Mouse (Mus musculus): ENCODE results near the gene Rnf151. TPM values are rescaled to one million over a fixed set of nuclear protein-coding genes. Genes with fewer than 3 reads are reported as not detected.

The Rnf151 gene
- not detected for total RNA-seq (2021)
- long read RNA-seq, experiment 1 = 0 reads
- long read RNA-seq, experiment 2 = 0 reads

DNA sequence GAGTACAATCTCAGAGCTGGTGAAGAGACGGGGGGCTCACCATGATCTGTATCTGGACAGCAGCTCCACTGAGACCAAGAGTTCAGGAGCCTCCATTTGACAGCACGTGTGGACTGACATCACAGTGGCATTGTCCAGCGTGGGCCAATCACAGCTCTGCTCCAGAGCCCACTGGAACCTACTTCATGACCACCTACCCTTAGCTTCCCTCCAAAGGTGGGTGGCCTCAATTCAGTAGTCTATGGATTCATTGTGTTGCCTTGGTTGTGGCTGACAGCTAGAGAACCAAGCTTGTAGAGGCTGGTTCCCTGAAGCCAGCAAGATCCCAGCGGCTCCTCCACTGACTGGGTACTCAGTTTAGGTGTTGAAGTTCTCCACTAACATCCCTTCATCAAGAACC, at the start of gene Rnf151, which contains the start of gene Rps2:
Gene Rnf151, minus strand, starts transcription at position 121 of the 400 bp plus-strand sequence.
Gene Rps2, plus strand, starts transcription at position 174 of the 400 bp plus-strand sequence.
- no peak for DNase-seq (ENCODE audit: low spot score in 2 of 2)

DNA sequence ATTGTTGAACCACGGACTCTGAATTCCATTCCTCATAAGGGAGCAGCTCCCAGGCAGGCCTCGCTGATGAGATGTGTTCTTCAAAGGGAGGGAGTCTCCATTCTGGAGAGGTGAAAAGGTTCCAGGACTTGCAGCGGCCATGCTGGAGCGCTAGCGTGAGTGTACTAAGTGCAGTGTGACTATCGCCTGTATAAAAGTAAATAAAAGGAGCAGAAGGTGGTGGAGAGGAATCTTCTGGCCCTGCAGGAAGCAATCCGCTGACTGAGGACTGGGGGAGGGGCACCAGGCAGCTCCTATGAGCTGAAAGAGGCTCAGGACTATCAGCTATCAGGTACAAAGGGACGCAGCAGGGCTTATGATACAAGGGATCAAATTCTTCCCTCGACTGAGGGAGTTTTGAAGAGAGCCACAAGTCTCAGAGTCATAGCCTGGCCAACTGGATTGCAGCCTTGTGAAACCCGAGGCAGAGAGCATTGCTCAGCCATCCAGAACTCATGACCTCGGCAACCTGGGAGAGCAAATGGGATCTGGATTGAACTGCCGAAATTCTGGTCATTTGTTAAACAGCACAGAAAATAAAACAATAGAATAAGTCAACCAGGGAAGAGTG, 48.5 kb upstream of the Rnf151 start:
- DNase-seq (ENCODE audit: low spot score in 2 of 2) = no peak

DNA sequence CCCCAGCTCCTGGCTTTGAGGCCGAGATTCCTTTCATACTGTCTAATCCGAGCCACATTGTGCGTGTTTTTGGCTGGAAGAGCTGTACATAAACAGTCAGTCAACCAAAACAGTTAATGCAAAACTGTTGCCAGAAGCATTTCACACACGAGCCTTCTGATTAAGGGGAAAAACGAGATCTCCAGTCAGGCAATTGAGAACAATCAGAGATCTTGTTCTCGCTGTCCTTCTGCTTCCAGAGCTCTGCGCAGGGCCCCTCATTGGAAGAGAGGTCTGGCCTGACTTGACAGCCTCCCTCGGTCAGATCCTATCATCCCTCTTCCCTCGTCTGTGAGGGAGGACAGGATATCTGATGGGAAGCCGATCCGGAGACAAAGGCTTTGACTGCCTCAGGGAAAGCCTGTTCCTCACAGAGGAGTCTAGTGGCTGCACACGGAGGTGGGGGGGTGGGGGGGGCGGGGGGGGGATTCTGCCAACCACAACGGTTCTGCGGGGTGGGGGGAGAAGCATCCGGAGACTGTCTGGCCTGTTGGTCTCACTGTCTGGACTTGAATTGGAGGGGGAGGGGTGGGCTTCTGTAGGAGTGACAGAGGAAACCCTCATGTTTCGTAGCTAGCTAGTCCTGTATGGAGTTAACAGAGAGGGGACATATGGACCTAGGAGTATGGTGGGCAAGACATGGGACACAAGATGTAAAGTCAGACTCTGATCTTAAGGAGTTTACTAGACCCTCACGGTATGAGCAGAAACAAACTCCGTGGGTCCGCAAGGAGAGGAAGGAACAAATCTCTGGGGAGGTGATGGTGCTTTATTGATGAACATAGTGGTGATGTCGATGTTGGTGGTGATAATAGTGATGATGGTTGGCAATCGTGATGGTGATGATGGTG, 47.4 kb upstream of the Rnf151 start:
- no peak for DNase-seq (ENCODE audit: low spot score in 2 of 2)

DNA sequence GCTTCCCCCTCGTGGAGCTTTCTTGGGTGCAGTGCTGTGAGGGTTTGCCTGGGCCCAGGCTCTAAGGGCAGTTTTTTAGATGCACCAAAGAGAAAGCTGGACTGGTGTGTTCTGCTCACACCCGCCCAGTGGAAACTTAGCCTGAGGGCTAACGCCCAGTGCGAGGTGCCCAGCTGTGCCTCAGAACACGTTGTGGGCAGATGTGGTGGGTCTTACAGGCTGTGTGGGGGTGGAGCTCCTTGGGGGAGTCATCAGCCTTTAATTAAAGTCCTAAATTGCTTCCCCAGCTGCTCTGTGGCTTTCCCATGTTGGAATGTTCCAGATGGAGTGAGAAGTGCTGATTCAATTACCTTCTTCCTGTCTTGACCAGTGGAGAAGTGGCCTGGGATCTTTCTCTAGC, 43.3 kb upstream of the Rnf151 start:
- no peak for DNase-seq (ENCODE audit: low spot score in 2 of 2)

DNA sequence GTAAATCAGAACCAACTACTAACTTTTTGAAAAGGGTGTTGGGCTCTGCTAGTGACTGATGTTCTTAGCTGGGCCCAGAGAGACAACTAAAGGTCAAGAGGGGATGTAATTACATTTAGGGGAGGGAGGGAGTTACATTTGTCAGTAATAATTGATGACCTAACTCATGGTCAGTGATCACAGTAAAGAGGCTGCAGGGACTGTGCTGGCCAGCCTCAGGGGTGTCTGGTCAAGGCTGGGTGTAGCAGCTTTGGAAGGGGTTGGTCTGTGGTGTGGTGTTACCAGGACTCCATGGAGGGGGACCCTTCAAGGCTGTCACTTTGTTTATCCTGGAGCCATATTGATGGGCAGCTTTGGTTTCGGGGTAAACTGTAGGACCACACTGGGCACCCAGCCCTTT, 39.5 kb upstream of the Rnf151 start:
- no peak for DNase-seq (ENCODE audit: low spot score in 2 of 2)

DNA sequence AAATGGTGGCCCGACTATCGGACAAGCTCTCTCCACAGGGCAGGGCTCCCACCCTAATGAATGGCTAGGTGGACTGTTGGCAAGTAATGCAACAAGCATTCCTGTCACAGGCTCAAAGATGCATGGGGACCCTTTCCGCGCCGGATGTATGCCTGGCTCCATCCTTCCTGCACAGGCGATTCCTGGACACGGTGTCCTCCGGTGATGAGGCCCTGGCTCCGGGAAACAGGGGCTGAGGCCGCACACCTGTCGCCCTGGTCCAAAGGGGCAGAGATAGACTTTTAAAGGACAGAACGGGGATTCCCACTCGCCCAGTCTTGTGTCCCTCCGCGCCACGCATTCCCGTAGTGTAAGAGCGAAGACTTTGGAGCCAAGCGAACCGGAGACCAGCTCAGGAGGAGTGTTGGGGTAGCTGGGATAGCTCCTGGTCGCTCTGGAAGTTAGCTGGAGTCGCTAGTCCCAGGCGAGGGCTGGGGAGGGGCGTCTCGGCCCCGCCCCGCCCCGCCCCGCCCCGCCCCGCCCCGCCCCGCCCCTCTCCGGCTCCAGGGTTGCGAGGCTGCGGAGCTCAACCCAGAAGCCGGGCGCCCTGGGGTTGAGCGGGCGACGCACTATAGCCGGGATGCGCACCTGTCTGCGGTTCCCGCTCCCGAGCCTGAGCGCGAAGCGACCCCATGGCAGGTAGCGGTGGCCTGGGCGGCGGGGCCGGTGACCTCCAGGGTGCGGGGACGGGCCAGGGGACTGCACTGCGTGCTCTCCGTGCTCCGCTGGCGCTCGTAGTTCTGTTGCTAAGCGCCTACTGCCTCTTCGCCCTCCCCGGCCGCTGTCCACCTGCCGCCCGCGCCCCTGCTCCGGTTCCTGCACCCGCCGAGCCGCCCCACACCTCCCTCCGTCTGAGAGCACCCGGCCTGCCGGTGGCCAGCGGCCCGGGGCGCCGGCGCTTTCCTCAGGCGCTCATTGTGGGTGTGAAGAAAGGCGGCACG, 34.8 kb upstream of the Rnf151 start, which contains the start of gene Hs3st6:
Gene Hs3st6, plus strand, starts transcription at position 574 of the 980 bp plus-strand sequence.
- no peak for DNase-seq (ENCODE audit: low spot score in 2 of 2)

DNA sequence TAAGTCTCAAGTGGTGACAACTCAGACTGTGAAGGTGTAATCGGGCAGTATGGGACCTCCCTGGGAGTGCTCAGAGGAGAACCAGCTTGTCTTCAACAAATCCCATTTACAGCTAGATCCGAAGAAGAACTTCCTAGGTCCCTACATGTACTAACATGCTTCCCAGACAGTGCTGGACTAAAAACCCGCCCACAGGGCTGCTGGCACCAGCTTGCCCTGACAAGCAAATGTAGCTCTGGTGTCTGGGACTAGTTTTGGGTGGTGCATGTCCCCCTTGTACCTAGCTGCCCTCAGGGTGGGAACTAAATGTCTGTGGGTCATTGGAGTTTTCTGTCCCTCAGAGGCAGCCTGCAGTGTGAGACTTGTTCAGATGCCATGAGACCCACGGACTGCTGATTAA, 33.7 kb upstream of the Rnf151 start:
- DNase-seq (ENCODE audit: low spot score in 2 of 2) = no peak

DNA sequence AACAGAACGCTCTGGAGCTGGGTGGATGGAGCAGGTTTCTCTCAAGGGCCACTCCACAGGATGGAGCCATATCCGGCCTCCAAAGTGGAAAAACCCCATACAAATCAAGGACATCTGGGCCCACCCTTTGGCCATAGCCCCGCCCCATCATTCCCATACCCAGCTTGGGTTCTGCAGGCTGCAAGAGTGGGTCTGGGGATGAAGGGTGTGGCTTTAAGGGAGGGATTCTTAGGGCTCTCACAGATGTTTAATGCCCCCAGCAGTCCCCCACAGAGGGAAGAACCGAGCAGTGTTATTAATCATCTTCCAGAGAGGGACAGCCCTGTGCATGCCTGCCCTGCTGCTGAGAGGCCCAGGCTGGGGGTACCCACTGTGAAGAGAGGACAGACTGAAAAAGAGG, 29.1 kb upstream of the Rnf151 start:
- no peak for DNase-seq (ENCODE audit: low spot score in 2 of 2)

DNA sequence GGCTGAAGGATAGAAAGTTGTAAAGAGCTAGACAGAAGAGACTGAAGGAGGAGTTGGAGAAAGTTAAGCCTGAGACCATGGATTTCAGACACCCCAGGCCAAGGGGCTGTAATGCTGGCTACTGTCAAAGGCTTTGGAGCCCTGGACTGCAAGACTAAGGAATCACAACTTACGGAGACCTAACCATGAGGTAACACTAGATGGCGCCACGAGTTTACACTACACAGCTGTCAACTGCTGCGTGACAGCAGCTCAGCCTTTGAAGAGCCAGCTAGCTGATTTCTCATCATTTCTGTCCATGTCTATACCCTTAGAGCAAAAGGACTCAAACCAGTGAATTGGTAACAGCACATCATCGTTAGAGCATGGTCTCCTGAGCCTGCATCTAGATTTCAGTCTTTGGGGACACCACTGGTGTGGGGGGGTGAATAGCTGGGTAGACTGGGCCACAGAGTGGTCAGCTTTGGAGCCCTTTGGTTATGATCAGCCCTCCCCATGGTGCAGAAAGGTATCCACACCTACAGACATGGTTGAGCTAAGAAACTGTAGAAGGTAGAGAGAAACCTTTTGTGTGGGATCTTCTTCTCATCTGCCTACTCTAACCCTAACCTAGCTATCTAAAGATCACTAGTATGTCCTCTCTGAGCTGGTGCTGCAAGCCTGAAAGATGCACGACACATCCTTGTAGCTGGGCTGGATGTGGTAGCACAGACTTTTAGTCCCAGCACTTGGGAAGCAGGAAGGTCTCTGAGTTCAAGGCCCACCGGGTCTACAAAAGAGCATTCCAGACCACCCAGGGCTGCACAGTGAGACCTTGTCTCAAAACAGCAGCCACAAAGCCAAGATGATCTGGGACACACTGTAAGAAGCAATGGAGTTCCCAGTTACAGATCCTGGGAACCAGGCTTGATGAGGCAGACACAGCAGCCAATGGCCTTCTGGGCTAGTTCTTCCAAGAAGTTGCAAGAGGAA, 27.9 kb upstream of the Rnf151 start:
- DNase-seq (ENCODE audit: low spot score in 2 of 2) = peak; percentile 57 to 71

DNA sequence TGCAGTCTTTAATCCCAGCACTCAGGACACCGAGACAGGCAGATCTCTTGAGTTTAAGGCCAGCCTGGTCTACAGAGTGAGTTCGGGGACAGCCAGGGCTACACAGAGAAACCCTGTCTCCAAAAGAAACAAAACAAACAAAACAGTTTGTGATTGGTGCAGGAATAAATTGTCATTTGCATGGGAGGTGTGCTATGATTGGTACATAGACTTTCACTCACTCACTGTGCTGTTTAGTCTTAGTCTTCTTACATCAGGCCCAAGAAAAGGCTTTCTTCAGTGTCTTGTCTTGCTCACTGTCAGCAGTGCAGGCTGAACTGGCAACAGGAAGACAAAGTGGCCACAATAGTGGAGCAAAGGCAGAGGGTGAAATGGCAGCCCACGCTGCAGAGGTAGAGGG, 26.5 kb upstream of the Rnf151 start:
- no peak for DNase-seq (ENCODE audit: low spot score in 2 of 2)

DNA sequence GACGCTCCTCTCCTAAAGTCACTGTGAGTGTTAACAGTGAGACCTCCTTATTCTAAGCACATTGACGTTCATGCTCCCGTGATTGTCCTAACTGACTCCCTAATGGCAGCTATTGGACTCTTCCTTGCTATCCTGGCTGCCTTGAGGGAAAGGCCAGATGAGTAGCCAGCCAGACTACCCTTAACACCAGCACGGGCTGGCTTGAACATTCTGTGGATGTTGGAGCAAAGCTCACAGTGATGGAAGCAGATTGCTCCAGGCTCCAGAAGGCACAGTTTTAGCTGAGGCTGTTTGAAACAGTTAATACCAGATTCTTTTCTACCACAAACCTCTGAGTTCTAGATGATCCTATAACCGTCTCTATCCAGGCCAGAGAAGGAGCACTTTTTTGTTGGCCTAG, 26.0 kb upstream of the Rnf151 start:
- DNase-seq (ENCODE audit: low spot score in 2 of 2) = no peak

DNA sequence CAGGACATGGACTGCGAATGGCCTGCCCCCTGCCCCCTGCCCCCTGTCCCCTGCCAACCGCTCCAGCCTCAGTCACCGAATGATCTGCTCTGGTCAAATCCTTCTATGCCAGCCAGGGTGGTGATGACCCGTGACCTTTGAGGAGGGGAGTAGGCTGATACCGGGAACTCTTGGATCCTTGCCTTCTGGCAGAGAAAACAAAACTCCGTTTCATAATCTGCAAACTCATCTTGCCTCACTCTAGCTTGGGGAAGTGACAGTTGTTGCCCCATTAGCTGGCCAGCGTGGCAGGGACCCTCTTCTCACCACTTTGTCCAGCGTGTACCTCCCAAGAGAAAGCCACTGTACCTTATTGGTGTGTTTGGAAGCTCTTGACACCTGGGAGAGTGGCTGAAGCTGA, 24.4 kb upstream of the Rnf151 start:
- no peak for DNase-seq (ENCODE audit: low spot score in 2 of 2)

DNA sequence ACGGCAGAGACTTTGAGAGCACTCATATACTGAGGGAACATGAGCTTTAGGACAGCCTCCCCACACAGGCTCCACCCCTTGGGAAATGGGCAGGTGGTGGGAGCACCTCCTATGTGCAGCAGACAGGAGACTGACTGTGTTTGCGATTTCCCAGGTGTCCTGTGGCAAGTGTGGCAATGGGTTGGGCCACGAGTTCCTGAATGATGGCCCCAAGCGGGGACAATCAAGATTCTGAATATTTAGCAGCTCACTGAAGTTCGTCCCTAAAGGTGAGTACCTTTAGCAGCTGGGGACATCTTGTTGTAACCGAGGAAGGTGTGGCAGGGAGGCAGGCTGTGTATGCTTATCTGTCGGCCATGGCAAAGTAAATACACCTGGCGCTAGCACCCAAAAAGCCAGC, 22.1 kb upstream of the Rnf151 start:
- no peak for DNase-seq (ENCODE audit: low spot score in 2 of 2)

DNA sequence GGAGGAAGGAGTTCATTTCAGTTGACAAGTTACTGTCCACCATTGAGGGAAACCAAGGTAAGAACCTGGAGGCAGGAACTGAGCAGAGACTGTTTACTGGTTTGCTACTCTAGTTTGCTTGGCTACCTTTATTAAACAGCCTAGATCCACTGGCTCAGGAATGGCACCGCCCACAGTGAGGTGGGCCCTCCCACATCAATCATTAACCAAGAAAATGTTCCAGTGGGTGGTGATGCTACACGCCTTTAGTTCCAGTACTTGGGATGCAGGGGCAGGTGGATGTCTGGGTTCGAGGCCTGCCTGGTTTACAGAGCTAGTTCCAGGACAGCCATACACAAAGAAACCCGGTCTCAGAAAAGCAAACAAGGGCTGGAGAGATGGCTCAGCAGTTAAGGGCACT, 20.4 kb upstream of the Rnf151 start:
- no peak for DNase-seq (ENCODE audit: low spot score in 2 of 2)

DNA sequence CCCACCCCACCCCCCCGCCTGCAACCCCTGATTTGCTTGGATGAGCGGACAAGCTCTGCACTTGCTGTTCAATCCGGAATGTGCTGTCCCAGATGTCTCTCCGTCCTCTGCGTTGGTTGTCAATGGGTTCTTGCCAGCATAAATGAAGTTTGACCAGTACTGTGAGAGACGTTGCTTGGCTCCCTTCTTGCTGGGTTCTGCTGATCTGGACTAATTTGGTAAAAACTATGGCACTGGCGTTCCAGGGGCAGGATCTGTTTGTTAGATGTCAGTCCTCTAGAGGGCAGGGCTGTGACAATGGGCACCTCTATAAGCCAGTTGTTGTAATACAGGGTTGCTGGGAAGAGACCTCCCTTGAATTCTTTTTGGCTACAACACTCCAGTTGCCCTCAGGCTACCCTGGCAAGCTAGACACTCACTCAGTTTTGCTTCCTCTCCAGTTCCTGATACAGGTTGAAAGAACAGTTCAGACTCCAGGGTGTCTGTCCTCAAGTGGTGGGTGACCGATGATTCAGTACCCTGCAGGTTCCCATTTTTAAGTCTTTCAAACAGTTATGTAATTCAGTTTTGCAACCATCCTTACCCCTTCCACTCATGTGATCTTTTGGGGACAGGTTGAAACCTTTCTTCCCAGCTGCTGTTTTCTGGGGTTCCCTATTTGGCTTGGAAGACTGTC, 19.4 kb upstream of the Rnf151 start:
- no peak for DNase-seq (ENCODE audit: low spot score in 2 of 2)

DNA sequence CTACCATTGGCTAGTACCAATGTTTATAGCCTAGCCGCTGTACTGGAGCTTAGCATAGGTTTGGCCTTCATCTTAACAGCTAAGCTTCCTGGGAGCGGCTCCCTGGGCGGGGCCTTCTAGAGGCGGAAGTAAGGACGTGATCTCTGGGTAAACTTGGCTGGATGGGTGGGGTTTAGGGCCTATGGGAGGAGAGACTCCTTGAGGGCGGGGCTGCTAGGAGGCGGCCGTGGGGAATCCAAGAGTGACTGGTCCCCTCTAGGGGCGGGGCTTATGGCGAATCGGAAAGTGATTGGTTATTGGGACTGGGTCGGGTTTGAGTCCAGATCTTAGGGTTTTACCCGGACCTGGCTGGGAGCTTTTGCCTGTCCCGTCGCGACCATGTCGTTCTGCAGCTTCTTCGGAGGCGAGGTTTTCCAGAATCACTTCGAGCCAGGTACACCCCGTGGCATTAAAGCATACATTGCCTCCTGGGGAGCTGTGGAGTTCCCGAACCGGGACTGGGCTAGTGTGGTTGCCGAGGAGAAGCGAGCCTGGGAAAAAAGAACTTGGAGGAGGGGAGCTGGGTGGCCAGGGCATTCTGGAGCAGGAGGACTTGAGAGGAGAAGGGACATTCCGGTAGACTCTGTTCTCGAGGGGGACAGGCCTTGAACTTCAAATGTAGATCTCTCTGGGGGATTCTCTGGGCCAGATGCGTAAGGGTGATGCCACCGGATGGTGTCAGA, 18.6 kb upstream of the Rnf151 start, which contains the start of gene Msrb1:
Gene Msrb1, plus strand, starts transcription at position 313 of the 722 bp plus-strand sequence.
- DNase-seq (ENCODE audit: low spot score in 2 of 2) = peak; percentile 71 to 93

DNA sequence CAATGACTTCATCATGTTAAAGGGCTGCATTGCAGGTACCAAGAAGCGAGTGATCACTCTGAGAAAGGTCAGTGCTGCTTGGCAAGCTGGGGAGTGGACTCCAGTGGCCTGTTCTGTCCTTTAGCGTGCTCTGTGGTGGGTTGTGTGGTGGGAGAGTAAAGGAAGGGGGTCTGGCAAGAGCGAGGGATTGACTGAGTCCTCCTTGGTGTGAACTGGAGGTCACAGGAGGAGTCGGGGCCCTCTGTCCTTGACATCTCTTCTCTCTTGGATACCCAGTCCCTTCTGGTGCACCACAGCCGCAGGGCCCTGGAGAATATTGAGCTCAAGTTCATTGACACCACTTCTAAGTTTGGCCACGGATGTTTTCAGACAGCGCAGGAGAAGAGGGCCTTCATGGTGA, 17.6 kb upstream of the Rnf151 start:
- DNase-seq (ENCODE audit: low spot score in 2 of 2) = no peak

DNA sequence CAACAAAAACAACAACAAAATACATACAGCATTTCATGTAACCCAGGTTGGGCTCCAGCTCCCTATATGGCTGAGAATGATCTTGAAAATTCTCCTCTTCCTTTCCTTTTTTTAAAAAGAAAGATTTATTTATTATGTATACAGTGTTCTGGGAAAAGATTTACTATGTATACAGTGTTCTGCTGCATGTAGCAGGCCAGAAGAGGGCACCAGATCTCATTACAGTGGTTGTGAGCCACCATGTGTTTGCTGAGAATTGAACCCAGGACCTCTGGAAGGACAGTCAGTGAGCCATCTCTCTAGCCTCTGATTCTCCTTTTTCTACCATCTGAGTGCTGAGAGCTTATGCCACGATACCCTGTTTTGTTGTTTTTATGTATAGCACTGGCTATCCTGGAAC, 16.6 kb upstream of the Rnf151 start:
- DNase-seq (ENCODE audit: low spot score in 2 of 2) = no peak

All from adrenal gland, postnatal 4 days (tissue).